Mouse (Mus musculus): ENCODE measurements around the gene Plek. TPM values are rescaled to one million over a fixed set of nuclear protein-coding genes. Genes with fewer than 3 reads are reported as not detected.

Plek gene
- polyA plus RNA-seq, 1 experiment from 2014 or later = 4.3 TPM

- Histone ChIP-seq H3K4me1 (ENCODE audit: control insufficient read depth, insufficient read depth, low read length) (no peaks in the 10 kb centered on the region), H3K4me3 (ENCODE audit: low read depth, low read length) (no peak overlapping the region), H3K27ac (ENCODE audit: low read length) (no peak overlapping the region), H3K9me3 (replicated peaks; ENCODE audit: control insufficient read depth, low read length, poor library complexity, severe bottlenecking) (no peaks in the 10 kb centered on the region), H3K36me3 (ENCODE audit: control insufficient read depth, insufficient read depth, low read length) (no peaks in the 10 kb centered on the region), H3K9ac (ENCODE audit: low read depth, low read length) (no peak overlapping the region), H3K4me2 (ENCODE audit: low read length) (no peak overlapping the region), H3K27me3 (ENCODE audit: control insufficient read depth, insufficient read depth, low read depth, low read length) (no peaks in the 10 kb centered on the region)
- 78% methylated on average over 3 of the region's 3 CpGs for WGBS
- no peak for ATAC-seq
Observed at GRCm38 (mm10) chr11:17003757-17004156, 48.4 kb downstream of the Plek start.

- no peak overlapping the region for H3K4me2 ChIP-seq (ENCODE audit: low read length)
- no peak overlapping the region for H3K4me3 ChIP-seq (ENCODE audit: low read depth, low read length)
- WGBS = 92% methylated on average over 7 of the region's 7 CpGs
- no peaks in the 10 kb centered on the region for H3K9me3 ChIP-seq (replicated peaks; ENCODE audit: control insufficient read depth, low read length, poor library complexity, severe bottlenecking)
- ATAC-seq = no peak
- no peak overlapping the region for H3K27ac ChIP-seq (ENCODE audit: low read length)
- H3K27me3 ChIP-seq (ENCODE audit: control insufficient read depth, insufficient read depth, low read depth, low read length) = no peaks in the 10 kb centered on the region
- H3K36me3 ChIP-seq (ENCODE audit: control insufficient read depth, insufficient read depth, low read length) = no peaks in the 10 kb centered on the region
- no peaks in the 10 kb centered on the region for H3K4me1 ChIP-seq (ENCODE audit: control insufficient read depth, insufficient read depth, low read length)
- no peak overlapping the region for H3K9ac ChIP-seq (ENCODE audit: low read depth, low read length)
Observed at GRCm38 (mm10) chr11:17002739-17003373, 49.3 kb downstream of the Plek start.

- Histone ChIP-seq H3K9me3 (replicated peaks; ENCODE audit: control insufficient read depth, low read length, poor library complexity, severe bottlenecking) (no peaks in the 10 kb centered on the region), H3K4me3 (ENCODE audit: low read depth, low read length) (no peak overlapping the region), H3K36me3 (ENCODE audit: control insufficient read depth, insufficient read depth, low read length) (no peaks in the 10 kb centered on the region), H3K4me2 (ENCODE audit: low read length) (no peak overlapping the region), H3K9ac (ENCODE audit: low read depth, low read length) (no peak overlapping the region), H3K4me1 (ENCODE audit: control insufficient read depth, insufficient read depth, low read length) (no peaks in the 10 kb centered on the region), H3K27ac (ENCODE audit: low read length) (no peak overlapping the region), H3K27me3 (ENCODE audit: control insufficient read depth, insufficient read depth, low read depth, low read length) (no peaks in the 10 kb centered on the region)
- 85% methylated on average over 9 of the region's 9 CpGs for WGBS
- ATAC-seq = no peak
Observed at GRCm38 (mm10) chr11:17000353-17001334, 51.5 kb downstream of the Plek start.

GRCm38 (mm10) chr11:16999933-17000332 is 52.2 kb downstream of the Plek start:
- Histone ChIP-seq H3K4me2 (ENCODE audit: low read length) (no peak overlapping the region), H3K4me3 (ENCODE audit: low read depth, low read length) (no peak overlapping the region), H3K4me1 (ENCODE audit: control insufficient read depth, insufficient read depth, low read length) (no peaks in the 10 kb centered on the region), H3K9me3 (replicated peaks; ENCODE audit: control insufficient read depth, low read length, poor library complexity, severe bottlenecking) (no peaks in the 10 kb centered on the region), H3K9ac (ENCODE audit: low read depth, low read length) (no peak overlapping the region), H3K27me3 (ENCODE audit: control insufficient read depth, insufficient read depth, low read depth, low read length) (no peaks in the 10 kb centered on the region), H3K27ac (ENCODE audit: low read length) (no peak overlapping the region), H3K36me3 (ENCODE audit: control insufficient read depth, insufficient read depth, low read length) (no peaks in the 10 kb centered on the region)
- ATAC-seq = no peak

- H3K27me3 ChIP-seq (ENCODE audit: control insufficient read depth, insufficient read depth, low read depth, low read length) = no peaks in the 10 kb centered on the region
- H3K4me3 ChIP-seq (ENCODE audit: low read depth, low read length) = no peak overlapping the region
- no peak for ATAC-seq
- no peak overlapping the region for H3K9ac ChIP-seq (ENCODE audit: low read depth, low read length)
- 91% methylated on average over 4 of the region's 4 CpGs for WGBS
- no peaks in the 10 kb centered on the region; the same call in 1 of the 2 replicates for H3K36me3 ChIP-seq (ENCODE audit: control insufficient read depth, insufficient read depth, low read length)
- H3K4me2 ChIP-seq (ENCODE audit: low read length) = no peak overlapping the region
- no peak overlapping the region for H3K27ac ChIP-seq (ENCODE audit: low read length)
- H3K9me3 ChIP-seq (replicated peaks; ENCODE audit: control insufficient read depth, low read length, poor library complexity, severe bottlenecking) = no peaks in the 10 kb centered on the region
- H3K4me1 ChIP-seq (ENCODE audit: control insufficient read depth, insufficient read depth, low read length) = no peaks in the 10 kb centered on the region
Observed at GRCm38 (mm10) chr11:16999387-16999786, 52.8 kb downstream of the Plek start.

GRCm38 (mm10) chr11:16997465-16997864 is 54.7 kb downstream of the Plek start:
- Histone ChIP-seq H3K9me3 (replicated peaks; ENCODE audit: control insufficient read depth, low read length, poor library complexity, severe bottlenecking) (no peaks in the 10 kb centered on the region), H3K9ac (ENCODE audit: low read depth, low read length) (no peak overlapping the region), H3K4me3 (ENCODE audit: low read depth, low read length) (no peak overlapping the region), H3K27me3 (ENCODE audit: control insufficient read depth, insufficient read depth, low read depth, low read length) (no peaks in the 10 kb centered on the region), H3K4me1 (ENCODE audit: control insufficient read depth, insufficient read depth, low read length) (no peaks in the 10 kb centered on the region), H3K27ac (ENCODE audit: low read length) (no peak overlapping the region), H3K4me2 (ENCODE audit: low read length) (no peak overlapping the region), H3K36me3 (ENCODE audit: control insufficient read depth, insufficient read depth, low read length) (no peaks in the 10 kb centered on the region; the same call in 1 of the 2 replicates)
- ATAC-seq = no peak

GRCm38 (mm10) chr11:16996818-16997217 is 55.4 kb downstream of the Plek start:
- Histone ChIP-seq H3K27me3 (ENCODE audit: control insufficient read depth, insufficient read depth, low read depth, low read length) (no peaks in the 10 kb centered on the region), H3K4me1 (ENCODE audit: control insufficient read depth, insufficient read depth, low read length) (no peaks in the 10 kb centered on the region), H3K27ac (ENCODE audit: low read length) (no peak overlapping the region), H3K4me3 (ENCODE audit: low read depth, low read length) (no peak overlapping the region), H3K9me3 (replicated peaks; ENCODE audit: control insufficient read depth, low read length, poor library complexity, severe bottlenecking) (no peaks in the 10 kb centered on the region), H3K9ac (ENCODE audit: low read depth, low read length) (no peak overlapping the region), H3K4me2 (ENCODE audit: low read length) (no peak overlapping the region), H3K36me3 (ENCODE audit: control insufficient read depth, insufficient read depth, low read length) (no peaks in the 10 kb centered on the region; the same call in 1 of the 2 replicates)
- ATAC-seq = no peak

GRCm38 (mm10) chr11:16992880-16993279 is 59.3 kb downstream of the Plek start:
- ATAC-seq = no peak
- Histone ChIP-seq H3K36me3 (ENCODE audit: control insufficient read depth, insufficient read depth, low read length) (peaks cover 6% of the 10 kb centered on the region; the same call in 1 of the 2 replicates), H3K4me3 (ENCODE audit: low read depth, low read length) (no peak overlapping the region), H3K27ac (ENCODE audit: low read length) (no peak overlapping the region), H3K27me3 (ENCODE audit: control insufficient read depth, insufficient read depth, low read depth, low read length) (no peaks in the 10 kb centered on the region), H3K9me3 (replicated peaks; ENCODE audit: control insufficient read depth, low read length, poor library complexity, severe bottlenecking) (no peaks in the 10 kb centered on the region), H3K9ac (ENCODE audit: low read depth, low read length) (no peak overlapping the region), H3K4me1 (ENCODE audit: control insufficient read depth, insufficient read depth, low read length) (no peaks in the 10 kb centered on the region), H3K4me2 (ENCODE audit: low read length) (no peak overlapping the region)
- WGBS = 82% methylated on average over 6 of the region's 6 CpGs

GRCm38 (mm10) chr11:16989885-16990284 is 62.3 kb downstream of the Plek start:
- Histone ChIP-seq H3K27ac (ENCODE audit: low read length) (no peak overlapping the region), H3K4me2 (ENCODE audit: low read length) (no peak overlapping the region), H3K9ac (ENCODE audit: low read depth, low read length) (no peak overlapping the region), H3K27me3 (ENCODE audit: control insufficient read depth, insufficient read depth, low read depth, low read length) (no peaks in the 10 kb centered on the region), H3K36me3 (ENCODE audit: control insufficient read depth, insufficient read depth, low read length) (peaks cover 6% of the 10 kb centered on the region), H3K4me1 (ENCODE audit: control insufficient read depth, insufficient read depth, low read length) (no peaks in the 10 kb centered on the region), H3K4me3 (ENCODE audit: low read depth, low read length) (no peak overlapping the region), H3K9me3 (replicated peaks; ENCODE audit: control insufficient read depth, low read length, poor library complexity, severe bottlenecking) (no peaks in the 10 kb centered on the region)
- no peak for ATAC-seq
- WGBS = 89% methylated on average over 5 of the region's 5 CpGs

Data from midbrain, embryonic 16.5 days (tissue).